Mouse (Mus musculus): ENCODE measurements around the gene Gm21680. TPM values are rescaled to one million over a fixed set of nuclear protein-coding genes. Genes with fewer than 3 reads are reported as not detected.
"Not testable (repeated sequence)": the region's sequence is repeated elsewhere in the genome, so short reads cannot be mapped to it uniquely, and the experiment has no call there.

Gene Gm21680
- not detected for total RNA-seq (2021)
- long read RNA-seq, experiment 1: 0 reads
- long read RNA-seq, experiment 2: 0 reads

- not testable (repeated sequence) for DNase-seq
Measured at GRCm38 (mm10) chr5:25972563-25972962, at the start of gene Gm21680. Gene Gm21680, minus strand, starts transcription at chr5:25972663.

GRCm38 (mm10) chr5:26007697-26008096 lies 35.2 kb upstream of the Gm21680 start:
- DNase-seq: not testable (repeated sequence)

- not testable (repeated sequence) for DNase-seq
Measured at GRCm38 (mm10) chr5:26006937-26007695, 34.7 kb upstream of the Gm21680 start.

- not testable (repeated sequence) for DNase-seq
Measured at GRCm38 (mm10) chr5:26004698-26005097, 32.2 kb upstream of the Gm21680 start, which contains the start of gene Gm1979. Gene Gm1979, minus strand, starts transcription at chr5:26004798.

DNA sequence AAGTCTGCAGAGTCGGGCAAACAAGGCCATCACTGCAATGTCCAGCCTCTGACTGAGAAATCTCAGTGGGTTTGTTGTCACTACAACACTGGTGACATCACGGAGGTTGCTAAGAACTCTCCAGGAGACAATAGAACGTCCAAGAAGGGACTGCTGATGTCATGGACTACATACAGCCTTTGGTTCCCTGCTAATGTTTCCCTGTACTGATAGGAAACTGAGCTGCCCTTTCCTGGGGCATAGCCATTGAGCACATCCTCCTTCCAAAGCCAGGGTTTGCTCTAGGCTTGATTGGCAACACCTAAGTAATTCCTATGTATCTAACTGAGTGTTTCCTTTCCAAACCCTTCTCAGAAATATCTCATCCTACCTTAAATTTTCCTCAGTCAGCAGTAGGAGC lies 16.1 kb upstream of the Gm21680 start, which contains the start of gene Gm21698:
Gene Gm21698 (minus strand): TSS at position 101 of the 400 bp plus-strand sequence.
- not testable (repeated sequence) for DNase-seq

GRCm38 (mm10) chr5:25957050-25957449 lies 15.4 kb downstream of the Gm21680 start:
- DNase-seq: not testable (repeated sequence)

- not testable (repeated sequence) for DNase-seq
Measured at GRCm38 (mm10) chr5:25956611-25957010, 15.9 kb downstream of the Gm21680 start.

DNA sequence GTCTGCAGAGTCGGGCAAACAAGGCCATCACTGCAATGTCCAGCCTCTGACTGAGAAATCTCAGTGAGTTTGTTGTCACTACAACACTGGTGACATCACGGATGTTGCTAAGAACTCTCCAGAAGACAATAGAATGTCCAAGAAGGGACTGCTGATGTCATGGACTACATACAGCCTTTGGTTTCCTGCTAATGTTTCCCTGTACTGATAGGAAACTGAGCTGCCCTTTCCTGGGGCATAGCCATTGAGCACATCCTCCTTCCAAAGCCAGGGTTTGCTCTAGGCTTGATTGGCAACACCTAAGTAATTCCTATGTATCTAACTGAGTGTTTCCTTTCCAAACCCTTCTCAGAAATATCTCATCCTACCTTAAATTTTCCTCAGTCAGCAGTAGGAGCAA lies 18.1 kb downstream of the Gm21680 start, which contains the start of gene Gm21671:
Gene Gm21671 (minus strand): TSS at position 101 of the 400 bp plus-strand sequence.
- DNase-seq: not testable (repeated sequence)

- DNase-seq: not testable (repeated sequence)
Measured at GRCm38 (mm10) chr5:25945391-25945790, 27.1 kb downstream of the Gm21680 start.

DNA sequence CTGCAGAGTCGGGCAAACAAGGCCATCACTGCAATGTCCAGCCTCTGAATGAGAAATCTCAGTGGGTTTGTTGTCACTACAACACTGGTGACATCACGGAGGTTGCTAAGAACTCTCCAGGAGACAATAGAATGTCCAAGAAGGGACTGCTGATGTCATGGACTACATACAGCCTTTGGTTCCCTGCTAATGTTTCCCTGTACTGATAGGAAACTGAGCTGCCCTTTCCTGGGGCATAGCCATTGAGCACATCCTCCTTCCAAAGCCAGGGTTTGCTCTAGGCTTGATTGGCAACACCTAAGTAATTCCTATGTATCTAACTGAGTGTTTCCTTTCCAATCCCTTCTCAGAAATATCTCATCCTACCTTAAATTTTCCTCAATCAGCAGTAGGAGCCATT lies 30.2 kb downstream of the Gm21680 start, which contains the start of gene Gm21663:
Gene Gm21663 (minus strand): TSS at position 101 of the 400 bp plus-strand sequence.
- not testable (repeated sequence) for DNase-seq

Other genes with a start within 250 kb of the Gm21680 start
- gene Actr3b, start 212.7 kb downstream of the Gm21680 start, total RNA-seq (2021): 10 to 100 TPM; 41.9 to 47.6 TPM
- not detected for gene Gm21663, start 30.3 kb downstream of the Gm21680 start, total RNA-seq (2021)
- not detected for gene Gm21671, start 18.2 kb downstream of the Gm21680 start, total RNA-seq (2021)
- not detected for gene Gm21698, start 16.0 kb upstream of the Gm21680 start, total RNA-seq (2021)
- gene Gm1979, start 32.1 kb upstream of the Gm21680 start, total RNA-seq (2021): under 1 TPM in 1 of 2 experiments, not detected in 1; 0.15 TPM
- not detected for gene Gm5862, start 50.3 kb upstream of the Gm21680 start, total RNA-seq (2021)
- not detected for gene Speer4a, start 66.9 kb upstream of the Gm21680 start, total RNA-seq (2021)
- not detected for gene Gm7347, start 85.9 kb upstream of the Gm21680 start, total RNA-seq (2021)
- gene Gm10471, start 116.6 kb upstream of the Gm21680 start, total RNA-seq (2021): not detected
- not detected for gene 5031410I06Rik, start 132.7 kb upstream of the Gm21680 start, total RNA-seq (2021)
- gene Gm10220, start 148.8 kb upstream of the Gm21680 start, total RNA-seq (2021): not detected

Data from heart, adult 18-20 months (tissue).